Mouse (Mus musculus): Measurements from ENCODE around the gene Isoc2b.
"Not testable (repeated sequence)": the region's sequence is repeated elsewhere in the genome, so short reads cannot be mapped to it uniquely, and the experiment has no call there.

Gene Isoc2b

DNA sequence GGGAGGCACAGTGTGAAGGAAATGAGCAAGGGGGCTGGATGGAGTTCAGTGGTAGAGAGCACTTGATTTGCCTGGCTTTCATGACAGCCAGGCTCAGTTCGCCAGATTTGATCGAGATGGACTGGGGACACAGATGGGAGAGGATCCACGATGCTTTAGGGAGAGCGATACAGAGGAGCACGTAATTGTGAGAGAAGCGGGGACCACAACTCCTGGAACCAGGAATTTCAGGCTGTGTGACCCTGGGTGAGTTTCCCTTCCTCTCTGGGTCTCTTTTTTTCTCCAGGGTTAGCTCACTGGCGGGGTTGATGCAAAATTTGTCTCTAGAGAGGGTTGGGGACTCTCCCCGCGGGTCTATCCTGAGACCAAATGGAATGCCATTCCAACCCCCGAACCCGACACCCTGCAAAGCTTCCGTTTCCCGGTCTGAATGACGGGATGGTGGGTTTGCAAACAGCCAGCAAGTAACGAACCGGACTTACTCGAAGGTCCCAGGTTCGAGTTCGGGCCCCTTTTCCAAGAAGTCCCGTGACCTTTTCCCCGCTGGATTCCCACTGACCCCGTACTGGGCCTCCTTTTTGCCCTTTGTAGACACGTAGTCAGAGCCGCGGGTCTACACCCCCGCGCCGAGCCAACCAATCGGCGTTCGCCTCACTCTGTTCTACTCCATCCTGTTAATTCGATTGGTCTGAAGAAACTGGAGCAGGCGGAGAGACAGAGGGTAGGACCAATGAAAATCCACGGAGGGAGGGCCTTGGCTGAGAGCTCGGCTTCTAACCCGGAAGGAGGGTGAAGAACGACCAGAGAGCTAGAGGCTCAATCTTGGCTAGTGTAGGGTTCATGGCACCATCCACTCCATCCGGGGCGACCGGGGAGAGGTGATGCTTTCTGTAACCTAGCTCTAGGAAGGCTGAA is 4.2 kb downstream of the Isoc2b start:
- peak; percentile 92 to 96 for DNase-seq (ENCODE audit: low spot score in 2 of 2)

DNA sequence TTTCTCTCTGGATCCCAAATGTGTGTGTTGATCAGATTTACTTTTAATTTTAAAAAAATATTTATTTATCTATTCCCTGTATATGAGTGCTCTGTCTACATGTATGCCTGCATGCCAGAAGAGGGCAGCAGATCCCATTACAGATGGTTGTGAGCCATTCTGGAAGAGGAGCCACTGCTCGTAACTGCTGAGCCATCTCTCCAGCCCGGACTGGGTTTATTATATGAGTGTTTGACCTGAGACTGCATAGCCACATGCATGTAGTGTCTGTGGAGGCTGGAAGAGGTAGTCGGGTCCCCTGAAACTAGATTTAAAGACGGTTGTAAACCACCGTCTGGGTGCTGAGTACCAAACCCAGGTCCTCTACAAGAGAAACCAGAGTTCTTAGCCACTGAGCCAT is 5.0 kb downstream of the Isoc2b start:
- DNase-seq (ENCODE audit: low spot score in 2 of 2) = peak; percentile 22 to 68

DNA sequence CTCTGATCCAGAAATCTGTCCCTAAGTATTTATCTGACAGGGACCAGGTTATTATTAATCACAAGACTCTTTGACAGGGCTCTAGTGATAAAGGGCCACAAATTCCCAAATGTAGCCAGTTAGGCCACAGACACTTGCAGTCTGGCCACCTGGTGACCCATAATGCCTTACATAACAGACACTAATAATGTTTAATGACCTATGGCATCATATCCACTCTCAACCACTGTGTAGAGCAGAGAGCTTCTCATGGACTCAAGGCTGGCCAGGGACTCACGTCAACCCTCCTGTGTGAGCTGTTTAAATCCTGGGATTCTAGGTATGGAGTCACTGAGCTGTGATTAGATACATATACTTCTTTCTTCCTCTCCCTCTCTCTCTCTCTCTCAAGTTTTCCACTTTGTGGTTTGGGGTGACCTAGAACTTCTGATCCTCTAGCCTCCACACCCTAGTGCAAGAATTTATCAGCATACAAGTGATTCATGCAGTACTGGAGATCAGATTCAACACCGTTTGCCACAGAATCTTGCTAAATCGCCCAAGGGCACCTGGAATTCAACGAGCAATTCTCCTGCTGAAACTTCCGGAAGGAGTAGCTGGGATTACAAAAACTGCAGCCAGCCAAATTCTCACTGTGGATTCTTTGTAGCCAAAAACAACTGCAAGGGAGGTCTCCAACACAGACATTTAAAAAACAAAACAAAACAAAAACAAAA is 5.8 kb downstream of the Isoc2b start:
- no peak for DNase-seq (ENCODE audit: low spot score in 2 of 2)

DNA sequence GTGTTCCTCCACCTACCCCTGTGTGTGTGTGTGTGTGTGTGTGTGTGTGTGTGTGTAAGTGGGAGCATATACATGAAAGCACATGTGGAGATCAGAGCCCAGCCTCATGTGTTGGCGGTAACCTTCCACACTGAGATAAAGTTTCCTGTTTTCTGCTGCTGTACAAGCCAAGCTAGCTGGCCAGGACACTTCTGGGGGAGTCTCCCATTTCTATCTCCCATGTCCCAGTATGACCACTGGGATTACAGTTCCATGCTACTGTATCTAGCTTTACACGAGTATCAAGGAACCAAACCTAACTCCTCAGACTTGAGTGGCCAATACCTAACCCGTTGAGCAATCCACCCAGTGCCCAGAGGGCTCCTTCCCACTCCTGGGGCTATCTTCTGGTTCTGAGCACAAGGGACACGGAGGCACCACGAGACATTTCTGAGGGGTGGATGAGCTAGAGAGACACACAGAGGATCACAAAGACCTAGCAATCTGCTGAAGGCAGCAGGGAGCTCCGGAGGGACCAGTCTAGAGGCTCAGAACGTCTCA is 6.4 kb downstream of the Isoc2b start:
- DNase-seq (ENCODE audit: low spot score in 2 of 2) = no peak

DNA sequence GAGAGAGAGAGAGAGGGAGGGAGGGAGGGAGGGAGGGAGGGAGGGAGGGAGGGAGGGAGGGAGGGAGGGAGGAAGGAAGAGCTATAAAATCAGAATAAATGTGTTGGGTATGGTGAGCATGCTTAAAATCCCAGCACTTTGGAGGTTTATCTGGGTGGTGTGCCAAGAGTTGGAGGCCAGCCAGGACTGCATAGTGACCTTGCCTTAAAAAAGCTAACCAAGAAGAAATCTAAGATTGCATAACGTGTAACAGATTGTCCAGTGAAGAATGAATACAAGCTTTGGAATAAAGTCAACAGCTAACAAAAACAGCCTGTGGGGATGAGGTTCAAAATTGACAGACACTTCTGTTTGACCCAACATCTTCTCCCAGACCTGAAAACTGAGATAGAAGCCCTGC is 7.0 kb downstream of the Isoc2b start:
- DNase-seq (ENCODE audit: low spot score in 2 of 2) = no peak

DNA sequence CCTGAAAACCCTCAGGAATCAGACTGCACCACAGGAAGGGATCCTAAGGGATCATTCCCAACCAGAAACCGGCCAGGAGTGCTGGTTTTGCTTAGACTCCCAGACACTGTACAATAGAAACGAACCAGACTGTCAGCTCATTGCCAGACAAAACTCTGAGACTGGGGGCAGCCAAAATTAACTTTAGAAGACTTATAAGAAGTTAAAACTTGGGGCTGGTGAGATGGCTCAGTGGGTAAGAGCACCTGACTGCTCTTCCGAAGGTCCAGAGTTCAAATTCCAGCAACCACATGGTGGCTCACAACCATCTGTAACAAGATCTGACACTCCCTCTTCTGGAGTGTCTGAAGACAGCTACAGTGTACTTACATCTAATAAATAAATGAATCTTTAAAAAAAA is 9.1 kb downstream of the Isoc2b start:
- not testable (repeated sequence) for DNase-seq (ENCODE audit: low spot score in 2 of 2)

DNA sequence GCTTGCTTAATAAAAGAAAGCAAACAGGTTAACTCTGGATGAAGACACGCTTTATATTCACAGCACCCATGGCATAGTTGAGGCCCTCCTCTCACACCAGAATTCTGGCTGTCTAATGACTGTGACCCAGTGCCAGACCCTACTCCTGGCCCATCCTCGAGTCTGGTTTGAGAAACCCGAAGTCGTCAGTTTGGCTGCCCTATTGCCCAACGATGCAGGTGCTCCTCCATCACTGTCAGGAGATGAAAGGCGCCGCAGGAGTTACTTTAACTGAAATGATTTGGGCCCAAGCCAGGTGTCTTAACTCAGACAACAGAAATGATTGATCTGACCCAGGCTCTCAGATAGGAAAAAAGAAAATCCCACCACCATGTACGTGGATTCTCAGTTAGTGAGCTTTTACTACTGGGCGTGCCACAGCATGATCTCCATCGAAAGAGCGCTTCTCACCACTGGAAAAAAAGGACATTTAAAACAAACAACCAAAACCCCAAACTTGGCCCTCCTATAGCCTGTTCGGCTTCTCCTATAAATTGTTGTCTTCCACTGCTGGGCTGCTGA is 10.6 kb downstream of the Isoc2b start:
- no peak for DNase-seq (ENCODE audit: low spot score in 2 of 2)

DNA sequence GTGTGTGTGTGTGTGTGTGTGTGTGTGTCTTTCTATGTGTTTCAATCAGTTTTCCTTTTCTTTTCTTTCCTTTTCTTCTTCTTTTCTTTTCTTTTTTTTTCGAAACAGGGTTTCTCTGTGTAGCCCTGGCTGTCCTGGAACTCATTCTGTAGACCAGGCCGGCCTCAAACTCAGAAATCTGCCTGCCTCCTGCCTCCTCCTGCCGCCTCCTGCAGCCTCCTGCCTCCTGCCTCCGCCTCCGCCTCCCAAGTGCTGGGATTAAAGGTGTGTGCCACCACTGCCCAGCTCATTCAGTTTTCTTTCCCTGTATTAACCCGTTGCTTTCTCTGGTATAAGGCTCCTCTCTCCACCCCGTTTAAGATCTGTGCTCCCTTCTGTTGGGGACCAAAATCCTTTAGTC is 12.7 kb downstream of the Isoc2b start:
- peak in 1 of 2 experiments; percentile 51 for DNase-seq (ENCODE audit: low spot score in 2 of 2)

DNA sequence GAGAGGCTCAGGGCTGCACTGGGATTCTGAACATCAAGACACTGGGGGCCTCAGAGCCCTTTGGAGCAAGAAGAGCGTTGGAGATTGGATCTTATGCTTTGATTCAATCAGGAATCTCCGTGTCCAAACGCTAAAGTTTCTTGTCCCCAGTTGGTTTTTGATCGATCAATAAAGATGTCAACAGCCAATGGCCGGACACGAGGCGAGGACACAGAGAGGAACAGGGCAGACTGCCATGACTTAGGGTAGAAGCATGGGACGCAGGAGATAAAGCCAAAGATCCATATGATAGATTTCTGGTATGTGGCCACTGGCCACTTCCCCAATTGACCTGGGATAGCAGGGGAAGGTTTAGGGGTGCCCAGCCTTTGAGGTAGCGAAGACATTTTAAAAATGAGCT is 13.6 kb downstream of the Isoc2b start:
- DNase-seq (ENCODE audit: low spot score in 2 of 2) = no peak

DNA sequence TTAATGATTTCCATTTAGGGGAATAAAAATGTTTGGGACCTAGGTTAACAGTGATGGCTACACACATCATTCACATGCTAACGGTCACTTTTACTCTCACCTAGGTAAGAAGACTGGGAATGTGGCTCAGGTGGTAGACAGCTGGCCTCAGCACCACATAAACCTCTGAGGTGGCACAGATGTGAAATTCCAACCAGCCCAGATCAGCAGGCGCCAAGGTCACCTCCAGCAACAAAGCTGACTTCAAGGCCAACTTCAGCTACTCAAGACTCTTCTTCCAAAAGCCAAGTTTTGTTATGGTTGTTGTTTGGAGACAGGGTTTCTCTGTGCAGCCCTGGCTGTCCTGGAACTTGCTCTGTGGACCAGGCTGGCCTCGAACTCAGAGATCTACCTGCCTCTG is 16.4 kb downstream of the Isoc2b start:
- no peak for DNase-seq (ENCODE audit: low spot score in 2 of 2)

DNA sequence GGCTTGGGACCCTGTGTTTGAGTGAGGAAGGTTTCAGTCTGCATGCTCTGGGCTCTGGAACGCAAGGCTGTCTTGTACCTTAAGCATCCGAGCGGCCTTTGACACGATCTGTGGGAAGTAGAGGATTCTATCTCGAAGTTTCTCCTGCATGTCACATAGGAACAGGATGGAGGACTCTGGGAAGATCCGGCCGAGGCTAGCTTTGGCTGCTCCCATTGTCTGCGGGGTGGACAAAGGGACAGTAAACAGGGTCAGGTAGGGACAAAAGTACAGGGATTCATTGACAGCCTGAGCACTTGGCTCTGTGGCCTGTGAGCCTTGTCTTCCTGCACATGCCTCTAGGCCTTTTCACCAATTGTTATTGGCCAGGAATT is 18.8 kb downstream of the Isoc2b start:
- no peak for DNase-seq (ENCODE audit: low spot score in 2 of 2)

DNA sequence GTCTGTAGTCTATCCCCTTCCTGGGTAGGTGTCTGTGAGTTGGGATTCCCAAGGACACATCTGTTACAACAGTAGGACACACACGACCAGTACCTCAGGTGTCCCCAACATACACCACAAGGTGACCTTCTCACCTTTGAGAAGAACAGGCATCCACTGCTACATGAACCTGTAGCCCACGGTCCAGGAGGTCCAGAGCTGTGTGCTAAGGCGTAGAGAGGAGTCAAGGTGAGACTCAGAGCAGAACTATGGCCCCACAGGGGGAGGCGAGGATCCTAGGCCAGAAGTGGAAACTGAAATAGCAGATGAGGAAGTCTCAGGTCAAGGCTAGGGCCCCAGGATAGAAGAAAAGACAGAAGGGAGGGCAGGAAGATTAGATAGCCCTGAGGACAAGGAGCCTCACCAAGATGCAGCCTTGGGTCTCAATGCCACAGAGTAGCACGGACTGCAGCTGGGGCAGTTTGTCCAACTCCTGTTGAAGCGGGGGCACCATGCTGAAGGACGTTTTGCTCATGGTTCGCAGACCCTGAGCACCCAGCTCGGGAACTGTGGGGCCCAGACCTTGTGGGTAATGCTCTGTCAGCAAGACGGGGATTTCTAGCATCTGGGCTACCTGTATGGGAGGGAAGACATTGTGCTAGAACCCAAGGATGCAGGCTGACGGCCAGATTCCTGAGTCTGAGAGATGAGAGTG is 19.3 kb downstream of the Isoc2b start:
- DNase-seq (ENCODE audit: low spot score in 2 of 2) = no peak

DNA sequence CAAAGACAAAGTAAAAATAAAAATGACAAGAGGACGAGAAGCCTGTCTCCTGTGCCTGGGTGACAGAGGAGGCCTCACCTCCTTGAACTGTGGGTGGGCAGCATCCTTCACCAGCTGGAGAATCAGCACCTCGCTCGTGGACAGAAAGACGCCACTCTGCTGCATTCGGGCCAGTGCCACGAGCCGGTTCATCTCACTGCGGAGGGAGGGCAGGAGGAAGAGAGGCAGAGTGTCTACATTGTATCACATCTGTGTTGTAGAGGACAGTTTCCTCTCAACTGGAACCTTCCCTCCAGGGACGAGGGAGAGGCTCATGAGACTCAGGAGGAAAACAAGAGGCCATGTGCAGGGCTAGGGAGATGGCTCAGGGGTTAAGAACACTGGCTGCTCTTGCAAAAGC is 20.7 kb downstream of the Isoc2b start:
- DNase-seq (ENCODE audit: low spot score in 2 of 2) = no peak

DNA sequence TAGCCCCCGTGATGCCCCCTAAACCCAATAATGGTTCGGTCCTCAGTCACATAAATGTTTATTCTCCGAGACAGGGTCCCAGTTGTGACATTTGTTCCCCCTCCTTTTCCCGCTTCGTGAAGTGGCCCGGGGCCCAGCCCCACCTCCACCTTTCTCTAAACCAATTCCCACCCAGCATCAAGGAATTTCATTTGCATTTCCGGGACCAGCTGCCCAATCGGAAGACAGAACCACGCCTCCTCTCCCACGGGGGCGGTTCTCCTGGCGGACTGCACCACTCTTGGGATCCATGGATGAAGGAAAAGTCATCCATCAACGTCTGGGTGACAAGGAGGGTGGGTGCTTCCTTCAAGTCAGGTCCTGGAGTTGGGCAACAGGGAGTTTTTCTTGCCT is 25.1 kb downstream of the Isoc2b start:
- DNase-seq (ENCODE audit: low spot score in 2 of 2) = no peak

DNA sequence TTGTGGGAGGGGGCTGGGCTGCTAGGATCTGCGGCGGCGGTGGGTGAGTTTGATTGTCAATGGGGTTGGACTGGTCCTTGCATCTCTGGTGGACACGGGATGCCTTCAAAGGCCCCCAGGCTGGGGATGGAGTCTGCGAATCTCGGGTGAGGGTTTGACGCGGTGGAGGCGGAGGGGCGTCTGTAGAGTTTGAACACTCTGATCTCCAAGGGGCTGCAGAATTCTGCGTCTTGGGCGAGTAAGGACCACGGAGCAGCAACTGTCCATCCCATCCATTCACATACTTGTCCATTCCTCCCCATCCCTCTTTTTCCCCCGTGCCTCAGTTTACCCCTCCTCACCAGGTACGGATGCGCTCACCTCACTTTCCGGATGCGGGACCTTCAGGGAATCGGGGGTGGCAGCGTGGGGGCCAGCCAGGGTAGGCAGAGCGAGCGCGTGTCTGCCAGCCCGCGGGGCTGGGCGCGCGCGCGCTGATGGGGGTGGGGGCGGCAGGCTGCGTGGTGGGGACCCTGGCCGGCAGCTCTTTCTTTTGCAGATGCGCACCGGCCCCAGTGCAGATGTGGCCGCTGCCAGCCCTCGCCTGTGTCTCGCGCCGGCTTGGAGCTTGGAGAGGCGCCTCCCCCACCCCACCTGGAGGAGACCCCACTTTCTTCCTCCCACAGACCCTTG is 25.7 kb downstream of the Isoc2b start, which contains the start of gene Shisa7:
Shisa7 (minus strand) TSS at position 452 of the 672 bp plus-strand sequence.
- DNase-seq (ENCODE audit: low spot score in 2 of 2) = no peak

DNA sequence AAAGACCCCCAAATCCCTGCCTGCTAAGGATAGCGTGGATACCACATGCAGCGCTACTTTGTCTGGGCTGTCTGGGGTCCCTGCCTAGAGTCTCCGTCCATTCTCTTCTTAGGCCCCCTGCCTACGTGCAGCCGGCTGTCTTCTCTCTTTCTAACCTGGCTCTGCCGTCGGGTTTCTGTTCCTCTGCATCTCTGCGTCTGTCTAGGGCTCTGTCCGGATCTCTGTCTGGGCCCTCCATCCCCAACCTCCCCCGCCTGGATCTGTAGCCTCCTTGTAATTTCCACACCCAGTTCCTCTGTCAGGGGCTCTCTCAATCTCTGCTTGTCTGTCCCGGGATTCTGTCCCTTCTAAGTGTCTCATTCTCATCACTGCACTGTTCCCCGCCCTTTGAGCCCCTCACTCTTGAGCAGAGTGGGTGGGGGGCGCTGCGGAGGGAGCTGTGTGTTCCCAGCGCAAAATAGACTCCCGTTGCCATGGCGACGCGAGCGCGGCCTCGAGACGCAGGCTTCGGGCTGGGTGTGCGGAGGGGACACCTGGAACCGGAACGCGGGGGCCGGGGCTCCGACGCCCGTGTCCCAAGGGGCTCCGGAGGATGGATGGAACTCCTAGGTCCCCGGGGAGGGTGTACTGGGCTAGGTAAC is 26.3 kb downstream of the Isoc2b start:
- DNase-seq (ENCODE audit: low spot score in 2 of 2) = no peak

DNA sequence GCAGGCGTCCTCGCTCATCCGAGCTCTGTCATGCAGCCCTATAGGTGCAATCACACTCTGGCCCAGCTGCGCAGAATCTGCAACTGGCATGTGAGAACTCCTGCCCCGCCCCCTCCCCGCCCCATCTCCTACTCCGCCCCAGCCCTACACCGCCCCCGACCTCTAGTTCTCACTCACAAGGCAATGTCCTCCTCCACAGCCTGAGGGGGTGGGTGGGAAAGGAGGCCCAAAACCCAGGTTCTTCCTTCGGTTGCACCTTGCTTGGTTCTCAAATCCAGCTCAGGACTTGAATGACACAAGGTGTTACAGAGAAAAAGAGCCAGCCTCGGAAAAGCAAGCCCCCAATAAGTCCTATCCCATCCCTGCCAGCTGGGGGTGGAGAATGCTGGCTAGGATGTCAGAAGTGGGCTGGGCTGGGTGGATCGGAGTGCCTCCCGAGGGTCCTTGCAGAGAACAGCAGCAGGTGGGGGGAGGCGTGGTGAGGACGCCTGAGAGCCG is 27.4 kb downstream of the Isoc2b start:
- no peak for DNase-seq (ENCODE audit: low spot score in 2 of 2)

DNA sequence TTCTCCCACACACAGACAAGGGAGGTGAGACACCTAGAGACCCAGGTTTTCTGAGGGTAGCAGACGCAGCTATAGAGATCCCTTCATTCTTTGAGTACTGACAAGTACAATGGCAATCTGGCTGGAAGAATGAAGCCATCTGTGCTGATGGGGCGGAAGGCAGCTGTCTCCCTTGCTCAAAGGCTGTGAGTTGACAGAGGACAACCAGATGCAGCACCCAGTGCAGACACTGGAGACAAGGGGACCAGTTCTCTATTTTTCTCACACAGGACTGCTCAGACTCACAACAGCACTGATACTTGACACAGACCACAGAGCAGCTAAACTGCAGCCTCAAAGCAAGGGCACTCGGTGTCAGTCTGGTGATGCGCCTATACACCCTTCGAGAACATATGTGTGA is 28.0 kb downstream of the Isoc2b start:
- no peak for DNase-seq (ENCODE audit: low spot score in 2 of 2)

DNA sequence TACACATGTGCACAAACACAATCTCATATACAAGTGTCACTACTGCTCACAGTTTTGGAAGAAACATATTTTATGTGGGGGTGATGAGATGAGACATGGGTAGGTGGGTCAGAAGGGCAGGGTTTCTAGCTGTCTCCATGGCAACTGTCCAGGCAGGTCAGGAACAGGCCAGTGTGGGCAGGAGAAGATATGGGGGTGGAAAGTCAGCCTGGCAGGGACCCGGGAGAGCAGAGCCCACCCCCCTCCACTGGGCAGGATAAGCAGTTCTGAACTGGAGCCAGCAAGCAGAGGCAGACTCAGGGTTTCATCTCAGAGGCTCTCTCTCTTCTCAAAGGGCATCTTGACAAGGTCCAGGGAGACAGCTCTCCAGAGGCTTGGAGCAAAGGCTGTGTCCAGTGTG is 32.4 kb downstream of the Isoc2b start:
- DNase-seq (ENCODE audit: low spot score in 2 of 2) = no peak

DNA sequence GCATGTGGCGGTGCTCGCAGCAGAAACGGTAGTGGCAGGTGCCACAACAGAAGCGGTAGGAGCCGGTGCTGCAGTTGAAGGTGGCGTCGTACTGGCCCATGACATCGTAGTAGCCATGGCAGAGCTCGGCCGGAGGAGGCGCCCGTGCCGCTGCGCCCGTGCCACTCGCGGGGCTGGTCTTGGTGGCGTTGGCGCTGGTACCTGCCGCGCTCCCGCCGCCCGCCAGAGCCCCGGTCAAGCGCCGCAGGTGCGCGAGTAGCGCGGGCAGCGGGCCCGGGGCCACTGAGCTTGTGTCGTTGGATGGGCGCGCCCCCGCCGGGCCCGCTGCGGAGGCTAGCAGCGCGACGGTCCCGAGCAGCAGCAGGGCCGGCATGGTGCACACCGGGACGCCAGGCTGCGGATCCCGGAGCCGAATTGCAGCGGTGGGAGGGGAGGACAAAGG is 33.7 kb downstream of the Isoc2b start:
- DNase-seq (ENCODE audit: low spot score in 2 of 2) = peak; percentile 25 to 65
